Mouse (Mus musculus) embryo, embryonic 10 days (tissue): ENCODE measurements around the gene Tmem237.
A peak's percentile ranks its signal among the peaks of the same experiment; 100 is the strongest.

ENCODE experiments used
- DNase-seq: peaks from one replicate; pipeline ENCODE4 v3.0.0-alpha.2; 2015; ENCODE audit warnings: low spot score

The Tmem237 gene

GRCm38 (mm10) chr1:59119720-59120457 is at the start of gene Tmem237:
Tmem237 (minus strand) TSS chr1:59120408.
- peak; percentile 93 for DNase-seq

GRCm38 (mm10) chr1:59169586-59169985 is 49.4 kb upstream of the Tmem237 start:
- DNase-seq = no peak

- DNase-seq = no peak
Measured at GRCm38 (mm10) chr1:59168556-59168955, 48.3 kb upstream of the Tmem237 start.

- no peak for DNase-seq
Measured at GRCm38 (mm10) chr1:59167654-59168425, 47.6 kb upstream of the Tmem237 start.

- no peak for DNase-seq
Measured at GRCm38 (mm10) chr1:59166232-59166905, 46.2 kb upstream of the Tmem237 start.

GRCm38 (mm10) chr1:59163918-59164317 is 43.7 kb upstream of the Tmem237 start:
- no peak for DNase-seq

- no peak for DNase-seq
Measured at GRCm38 (mm10) chr1:59163030-59163461, 42.8 kb upstream of the Tmem237 start, which contains the start of gene Mpp4. Mpp4 (minus strand) TSS chr1:59163389.

GRCm38 (mm10) chr1:59162309-59163024 is 42.3 kb upstream of the Tmem237 start:
- DNase-seq = no peak

GRCm38 (mm10) chr1:59161396-59161795 is 41.2 kb upstream of the Tmem237 start:
- DNase-seq = no peak

GRCm38 (mm10) chr1:59160871-59161270 is 40.7 kb upstream of the Tmem237 start:
- no peak for DNase-seq

GRCm38 (mm10) chr1:59159136-59159535 is 38.9 kb upstream of the Tmem237 start:
- DNase-seq = no peak

- no peak for DNase-seq
Measured at GRCm38 (mm10) chr1:59158498-59158897, 38.3 kb upstream of the Tmem237 start.

GRCm38 (mm10) chr1:59157846-59158245 is 37.6 kb upstream of the Tmem237 start:
- no peak for DNase-seq

GRCm38 (mm10) chr1:59152346-59152745 is 32.1 kb upstream of the Tmem237 start:
- DNase-seq = no peak

GRCm38 (mm10) chr1:59150542-59150941 is 30.3 kb upstream of the Tmem237 start:
- DNase-seq = no peak

GRCm38 (mm10) chr1:59144543-59144942 is 24.3 kb upstream of the Tmem237 start:
- DNase-seq = peak; percentile 22

GRCm38 (mm10) chr1:59142809-59143208 is 22.6 kb upstream of the Tmem237 start:
- peak; percentile 67 for DNase-seq

GRCm38 (mm10) chr1:59134419-59134818 is 14.2 kb upstream of the Tmem237 start:
- no peak for DNase-seq

GRCm38 (mm10) chr1:59128879-59129278 is 8.7 kb upstream of the Tmem237 start:
- no peak for DNase-seq

- DNase-seq = no peak
Measured at GRCm38 (mm10) chr1:59125558-59125957, 5.3 kb upstream of the Tmem237 start.

GRCm38 (mm10) chr1:59110524-59110923 is 9.7 kb downstream of the Tmem237 start:
- no peak for DNase-seq

GRCm38 (mm10) chr1:59102071-59102470 is 18.1 kb downstream of the Tmem237 start:
- DNase-seq = no peak
